Mouse (Mus musculus): ENCODE results near the gene Naa35.
A peak's percentile ranks its signal among the peaks of the same experiment; 100 is the strongest.

The Naa35 gene

GRCm38 (mm10) chr13:59584947-59585647 lies at the start of gene Naa35, which contains the start of gene Agtpbp1:
Gene Naa35 (plus strand): TSS chr13:59585259.
Gene Agtpbp1 (minus strand): TSS chr13:59585227.
- DNase-seq: peak; percentile 99

GRCm38 (mm10) chr13:59535746-59536145 lies 49.3 kb upstream of the Naa35 start:
- DNase-seq: peak; percentile 76

DNA sequence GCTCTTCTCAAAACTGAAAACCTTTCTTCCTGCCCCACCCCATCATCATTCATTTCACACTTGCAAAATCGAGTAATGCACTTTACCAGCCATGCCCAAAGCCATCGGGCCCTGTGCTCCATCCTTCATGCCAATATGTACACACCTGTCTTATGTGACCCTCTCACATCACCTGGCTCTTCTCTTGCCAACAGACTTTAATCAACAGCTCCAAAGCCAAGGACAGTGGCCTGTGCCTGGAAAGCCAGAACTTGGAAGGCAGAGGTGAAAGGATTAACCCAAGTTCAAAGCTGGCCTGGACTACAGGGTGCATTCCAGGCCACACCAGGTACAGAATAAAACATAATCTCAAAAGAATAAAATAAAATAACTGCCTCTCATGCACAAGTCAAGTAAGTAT lies 48.4 kb upstream of the Naa35 start:
- peak; percentile 25 for DNase-seq

- DNase-seq: no peak
Measured at GRCm38 (mm10) chr13:59538661-59539060, 46.4 kb upstream of the Naa35 start.

DNA sequence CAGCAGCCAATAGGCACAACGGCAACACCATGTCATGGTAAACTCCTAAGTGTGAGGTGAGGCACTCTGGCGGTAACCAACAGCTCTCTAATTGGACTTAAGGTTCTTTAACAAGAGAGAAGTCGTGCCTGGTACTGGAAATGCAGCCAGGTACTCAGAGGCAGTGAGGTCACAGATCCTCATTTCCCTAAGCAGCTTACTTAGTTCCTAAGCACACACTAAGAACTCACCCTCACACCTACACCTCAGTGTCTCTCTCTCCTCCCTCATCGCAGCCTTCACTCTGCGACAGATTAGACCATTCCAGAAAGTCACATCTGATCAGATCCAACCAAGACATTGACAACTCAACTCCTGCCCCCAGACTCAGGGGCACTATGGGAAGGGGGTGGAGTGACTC lies 45.0 kb upstream of the Naa35 start:
- DNase-seq: no peak

DNA sequence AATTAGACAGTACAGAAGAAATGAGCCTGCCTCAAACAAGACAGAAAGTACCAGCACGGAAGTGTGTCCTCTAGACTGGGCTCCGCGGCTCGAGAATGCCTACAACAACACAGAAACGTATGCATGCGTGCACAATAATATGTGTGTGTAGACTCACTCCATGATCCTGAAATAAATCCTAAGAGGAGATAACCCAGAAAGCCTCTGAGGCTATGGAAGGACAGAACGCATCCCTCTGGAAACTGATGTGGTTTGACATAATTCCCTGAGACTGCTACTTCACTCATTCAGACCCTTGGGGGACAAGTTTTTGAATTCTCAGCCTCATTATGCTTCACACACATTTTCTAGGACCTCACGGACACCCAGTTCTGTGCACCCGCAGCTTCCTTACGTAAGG lies 42.6 kb upstream of the Naa35 start:
- DNase-seq: no peak

- no peak for DNase-seq
Measured at GRCm38 (mm10) chr13:59547091-59547490, 38.0 kb upstream of the Naa35 start.

DNA sequence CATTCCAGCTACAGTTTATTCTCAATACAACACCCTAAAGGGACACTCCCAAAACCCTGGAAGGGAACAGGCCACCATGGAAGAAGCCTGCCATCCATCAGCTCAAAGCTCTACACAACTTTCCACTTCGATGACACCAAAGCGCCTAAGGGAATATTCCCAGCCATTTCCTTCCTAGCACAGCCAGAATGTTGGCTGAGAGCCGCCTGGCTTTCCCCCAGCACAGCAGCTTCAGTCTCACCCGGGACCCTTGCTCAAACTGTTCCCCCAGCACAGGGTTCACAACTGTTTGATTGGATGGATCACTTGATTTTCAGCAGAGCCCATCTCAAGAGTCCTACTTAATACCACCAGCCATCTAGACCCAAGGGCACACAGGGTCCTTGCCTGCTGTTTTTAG lies 37.3 kb upstream of the Naa35 start:
- DNase-seq: no peak

GRCm38 (mm10) chr13:59549318-59549798 lies 35.7 kb upstream of the Naa35 start:
- no peak for DNase-seq

DNA sequence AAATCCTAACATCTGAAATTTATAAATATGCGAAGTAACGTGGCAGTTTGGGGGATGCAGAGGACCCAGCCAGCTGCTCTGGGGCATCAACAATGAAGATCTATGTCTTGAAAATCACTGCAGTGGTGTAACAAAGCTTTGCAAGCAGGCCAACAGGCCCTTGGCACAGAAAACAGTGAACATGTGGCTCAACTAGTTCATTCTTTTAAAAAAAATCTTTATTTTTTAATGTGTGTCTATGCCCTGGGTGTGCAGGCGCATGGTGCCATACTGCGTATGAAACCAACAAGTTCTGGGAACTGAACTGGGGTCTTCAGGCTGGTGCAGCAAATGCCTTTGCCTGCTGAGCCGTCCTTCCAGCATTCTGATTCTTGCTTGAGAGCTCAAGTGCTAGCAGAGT lies 32.8 kb upstream of the Naa35 start:
- peak; percentile 38 for DNase-seq

DNA sequence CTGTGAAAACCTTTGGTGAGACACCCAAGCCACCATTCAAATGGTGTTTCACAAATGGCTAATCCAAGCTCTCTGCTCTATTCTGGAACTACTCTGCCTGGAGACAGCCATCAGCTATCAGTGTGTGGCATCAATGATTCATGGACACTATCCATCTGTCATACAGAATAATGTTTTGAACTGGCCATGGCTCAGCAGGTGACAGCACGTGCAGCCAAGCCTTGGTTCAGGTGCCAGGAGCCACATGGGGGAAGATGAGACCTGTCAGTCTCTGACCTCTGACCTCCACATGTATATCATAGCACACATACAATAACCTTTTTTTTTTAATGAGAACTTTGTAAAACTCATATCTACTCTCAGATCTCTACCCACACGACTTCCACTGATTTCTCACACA lies 32.3 kb upstream of the Naa35 start:
- peak; percentile 86 for DNase-seq

- DNase-seq: peak; percentile 79
Measured at GRCm38 (mm10) chr13:59554772-59555505, 30.1 kb upstream of the Naa35 start.

GRCm38 (mm10) chr13:59555613-59556192 lies 29.4 kb upstream of the Naa35 start:
- peak; percentile 39 for DNase-seq

- peak; percentile 85 for DNase-seq
Measured at GRCm38 (mm10) chr13:59556670-59557069, 28.4 kb upstream of the Naa35 start.

DNA sequence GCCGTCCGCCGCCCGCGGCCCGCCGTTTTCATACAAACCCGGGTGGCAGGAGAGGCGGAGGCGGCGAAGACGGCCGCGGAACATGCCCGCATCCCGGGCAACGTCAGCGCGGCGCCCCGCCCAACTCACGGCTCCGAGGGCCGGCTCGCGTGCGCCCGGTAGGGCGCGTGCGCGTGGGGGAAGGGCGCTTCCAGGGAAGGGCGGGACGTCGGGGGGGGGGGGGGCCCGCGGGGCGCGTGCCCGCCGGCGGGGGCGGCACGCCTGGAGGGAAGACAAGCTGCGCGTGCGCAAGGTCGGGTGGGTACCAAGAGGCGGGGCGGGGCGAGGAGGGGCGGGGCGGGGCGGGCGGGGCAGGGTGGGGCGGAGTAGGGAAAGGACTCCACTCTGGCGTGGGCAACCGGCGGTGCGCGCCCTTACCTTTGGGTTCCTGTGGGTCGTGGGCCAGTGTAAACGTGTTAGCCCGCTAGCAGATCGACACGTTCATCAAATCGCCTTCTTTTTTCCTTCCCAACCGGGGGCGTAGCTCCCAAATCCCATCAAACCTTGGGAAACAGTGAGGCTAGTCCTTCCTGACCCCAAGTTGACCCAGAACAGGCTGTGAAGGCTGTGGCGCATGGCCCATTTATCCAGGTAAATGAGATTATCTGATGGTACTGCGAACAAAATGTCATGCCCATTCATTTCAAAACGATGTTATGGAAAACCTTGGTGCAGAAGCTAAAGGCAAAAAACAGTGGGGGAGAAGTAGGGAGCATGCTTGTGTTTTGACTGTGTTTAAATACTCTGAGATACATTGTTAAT lies 27.7 kb upstream of the Naa35 start:
- peak; percentile 92 for DNase-seq

DNA sequence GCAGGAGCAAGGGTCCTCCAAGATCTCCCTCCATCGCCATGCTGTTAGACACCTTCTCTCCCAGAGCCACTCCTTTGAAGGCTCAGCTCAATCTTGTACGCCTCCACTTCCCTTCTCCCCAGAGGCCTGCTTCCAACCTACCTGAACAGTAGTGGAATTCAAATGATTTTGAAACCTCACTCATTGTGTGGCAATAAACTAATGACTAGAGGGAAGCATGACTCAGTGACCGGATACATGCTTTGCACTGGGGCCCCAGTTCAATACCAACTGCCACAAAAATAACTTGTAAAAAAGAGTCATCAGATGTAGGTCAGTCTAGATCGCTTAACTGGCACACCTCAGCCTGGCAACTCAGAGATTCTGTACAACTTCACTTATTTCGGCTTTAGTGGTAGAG lies 26.3 kb upstream of the Naa35 start:
- DNase-seq: no peak

DNA sequence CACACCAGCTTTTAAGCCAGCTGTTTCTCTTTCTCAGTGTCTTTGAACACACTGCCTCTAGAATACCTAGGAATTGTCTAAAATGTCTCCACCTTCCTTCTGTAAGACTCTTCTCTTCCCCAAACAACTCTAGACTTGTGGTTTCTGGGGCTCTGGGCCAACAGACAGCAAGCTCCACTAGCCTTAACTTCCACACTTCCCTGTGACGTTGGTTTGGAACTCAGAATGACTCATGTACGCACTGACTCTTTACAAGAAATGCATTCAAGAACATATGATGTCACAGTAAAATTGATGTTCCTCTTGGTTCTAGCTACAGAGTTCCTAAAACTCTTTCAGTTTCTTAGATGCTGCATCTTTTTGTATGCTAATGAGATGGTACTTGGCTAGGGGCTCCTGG lies 22.6 kb upstream of the Naa35 start:
- DNase-seq: no peak

DNA sequence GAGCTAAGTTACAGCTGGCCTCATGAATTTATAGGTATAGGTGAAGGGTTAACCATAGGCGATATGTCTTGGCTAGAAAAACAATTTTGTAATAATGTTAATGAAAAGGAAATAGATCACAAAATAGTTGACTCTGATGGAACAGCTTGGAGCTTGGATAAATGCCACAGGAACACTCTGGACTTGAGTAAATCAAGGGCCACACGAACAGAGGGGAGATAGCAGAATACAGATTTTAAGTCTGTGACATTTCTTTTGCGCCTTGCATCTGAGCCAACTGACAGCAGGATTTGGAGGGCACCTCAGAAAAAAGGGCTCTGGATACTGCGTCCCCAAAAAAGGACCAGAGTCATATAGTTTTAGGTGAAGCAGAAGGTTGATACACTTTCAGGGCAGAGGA lies 20.6 kb upstream of the Naa35 start:
- DNase-seq: no peak

- no peak for DNase-seq
Measured at GRCm38 (mm10) chr13:59564923-59565322, 20.1 kb upstream of the Naa35 start.

GRCm38 (mm10) chr13:59565945-59566520 lies 19.0 kb upstream of the Naa35 start:
- DNase-seq: no peak

DNA sequence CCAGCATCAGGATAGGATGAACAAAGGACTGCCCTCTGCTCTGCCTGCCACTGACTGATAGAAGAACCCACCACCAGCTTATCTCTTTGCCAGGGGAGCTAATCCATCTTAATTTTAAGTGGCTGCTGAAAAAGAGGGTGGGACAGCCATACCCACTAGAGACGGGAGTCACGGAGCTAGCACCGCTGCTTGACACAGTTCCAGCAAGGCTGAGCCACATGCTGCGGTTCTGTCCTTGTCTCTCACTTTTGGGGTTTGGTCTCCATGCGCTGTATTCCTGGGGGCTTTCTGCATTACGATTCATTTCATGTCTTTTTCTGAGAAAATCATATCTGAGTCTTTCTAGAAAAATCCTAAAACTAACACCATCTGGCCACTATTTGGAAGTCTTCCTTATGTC lies 14.0 kb upstream of the Naa35 start:
- no peak for DNase-seq

GRCm38 (mm10) chr13:59572549-59572948 lies 12.5 kb upstream of the Naa35 start:
- peak; percentile 59 for DNase-seq

GRCm38 (mm10) chr13:59580954-59581353 lies 4.1 kb upstream of the Naa35 start:
- DNase-seq: no peak

Measured in cerebellum, adult 9-11 months (tissue).